Mouse (Mus musculus): ENCODE measurements at regions not wholly inside any gene's neighbourhood (a gene's known extent, or its start where the extent isn't known, plus 50 kb on each side); places are given as distances from the start of the nearest gene placed in this dataset.

DNA sequence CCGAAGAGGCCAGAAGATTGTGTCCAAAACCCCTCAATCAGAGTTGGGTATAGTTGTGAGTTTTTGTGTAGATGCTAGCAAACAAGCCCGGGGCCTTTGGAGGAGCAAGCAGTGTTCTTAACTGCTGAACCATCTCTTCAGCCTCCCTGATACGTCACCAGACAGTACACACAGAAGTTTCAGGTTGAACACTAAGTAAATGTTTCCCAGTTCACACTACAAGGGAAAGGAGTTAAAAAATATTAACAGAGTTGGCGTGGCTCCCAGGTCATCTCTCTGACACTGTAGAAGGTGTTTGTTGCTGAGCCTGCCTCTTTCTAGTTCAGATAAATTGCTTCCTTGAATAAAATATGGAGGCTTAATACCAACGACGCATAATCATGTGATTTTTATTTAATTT lies 93.5 kb upstream of the Ednrb start:
- TF ChIP-seq EP300 (IDR thresholded peaks at IDR 0.05; ENCODE audit: low read depth) (no peak), CTCF (IDR thresholded peaks at IDR 0.05; ENCODE audit: low read depth) (no peak)

Measured in liver, postnatal 0 days (tissue).